ENCODE assay signal across 30 mouse cellular contexts in genomic region chr1:151109333-151109732, GRCm38 (mm10).
"Had no signal": no experiment of that assay in that cellular context is flagged by ENCODE, and none has a peak within 500 bp of the region (broad histone marks: within the 10 kb centered on the region; RNA-seq: fewer than 3 reads in every experiment).

No protein-coding gene starts in this region.

- DNase-seq: left cerebral cortex, postnatal 4 days; liver; liver, embryonic 13.5 days; liver, postnatal 0 days; lung, adult 18-20 months; lung, adult 2 months; lung, embryonic 14.5 days; lung, postnatal 10 days; lung, postnatal 14 days; lung, postnatal 36 days; lung, postnatal 4 days; midbrain, embryonic 14.5 days had no signal

- H3K4me1 ChIP-seq: midbrain, embryonic 13.5 days; midbrain, embryonic 15.5 days had no signal

- ATAC-seq: liver, embryonic 12.5 days; liver, postnatal 0 days; lung, postnatal 0 days; midbrain, embryonic 13.5 days; midbrain, embryonic 15.5 days; midbrain, embryonic 16.5 days had no signal

- H3K4me2 ChIP-seq: limb, embryonic 12.5 days; limb, embryonic 13.5 days; limb, embryonic 15.5 days; liver, embryonic 11.5 days; liver, embryonic 12.5 days; liver, embryonic 13.5 days; liver, embryonic 15.5 days; lung, embryonic 14.5 days; lung, embryonic 15.5 days; midbrain, embryonic 12.5 days; midbrain, embryonic 13.5 days; midbrain, embryonic 15.5 days; neural tube, embryonic 12.5 days had no signal

- H3K27me3 ChIP-seq: limb, embryonic 12.5 days; limb, embryonic 13.5 days; limb, embryonic 15.5 days; lung, embryonic 15.5 days; midbrain, embryonic 12.5 days; midbrain, embryonic 13.5 days; midbrain, embryonic 15.5 days; neural tube, embryonic 12.5 days had no signal

- H3K9me3 ChIP-seq: limb, embryonic 10.5 days; limb, embryonic 12.5 days; limb, embryonic 13.5 days; limb, embryonic 15.5 days; liver, embryonic 12.5 days; liver, embryonic 13.5 days; liver, embryonic 15.5 days; lung, embryonic 15.5 days; megakaryocyte, embryonic 14.5 days; midbrain, embryonic 12.5 days; midbrain, embryonic 13.5 days; midbrain, embryonic 15.5 days; neural tube, embryonic 12.5 days had no signal

- H3K36me3 ChIP-seq: limb, embryonic 10.5 days; limb, embryonic 12.5 days; limb, embryonic 13.5 days; limb, embryonic 15.5 days; liver, embryonic 12.5 days; liver, embryonic 13.5 days; liver, embryonic 15.5 days; lung, embryonic 15.5 days; midbrain, embryonic 12.5 days; midbrain, embryonic 13.5 days; midbrain, embryonic 15.5 days; neural tube, embryonic 12.5 days had no signal

- H3K9ac ChIP-seq: limb, embryonic 12.5 days; limb, embryonic 13.5 days; limb, embryonic 15.5 days; liver, embryonic 12.5 days; liver, embryonic 13.5 days; liver, embryonic 14.5 days; liver, embryonic 15.5 days; liver, postnatal 0 days; lung, embryonic 14.5 days; lung, embryonic 15.5 days; midbrain, embryonic 12.5 days; midbrain, embryonic 13.5 days; midbrain, embryonic 15.5 days; neural tube, embryonic 12.5 days had no signal

- H3K4me3 ChIP-seq: limb, embryonic 10.5 days; limb, embryonic 12.5 days; limb, embryonic 13.5 days; limb, embryonic 15.5 days; liver, embryonic 12.5 days; liver, embryonic 13.5 days; liver, embryonic 15.5 days; lung, embryonic 15.5 days; megakaryocyte, embryonic 14.5 days; midbrain, embryonic 12.5 days; midbrain, embryonic 13.5 days; midbrain, embryonic 15.5 days; myocyte; neural tube, embryonic 12.5 days had no signal

- H3K27ac ChIP-seq: limb, embryonic 10.5 days; limb, embryonic 12.5 days; limb, embryonic 13.5 days; limb, embryonic 15.5 days; liver, embryonic 12.5 days; liver, embryonic 13.5 days; liver, embryonic 14.5 days; liver, embryonic 15.5 days; lung, embryonic 15.5 days; macrophage; midbrain, embryonic 12.5 days; midbrain, embryonic 13.5 days; midbrain, embryonic 15.5 days; neural tube, embryonic 12.5 days had no signal
